In genomic region chr13:52962922-52963321, GRCm38 (mm10) we compare ENCODE assay signal across 27 mouse cellular contexts.
"Had no signal": no experiment of that assay in that cellular context is flagged by ENCODE, and none has a peak within 500 bp of the region (broad histone marks: within the 10 kb centered on the region; RNA-seq: fewer than 3 reads in every experiment).

No protein-coding gene starts in this region.

- H3K4me2 ChIP-seq: heart, embryonic 11.5 days; heart, embryonic 13.5 days; heart, embryonic 15.5 days; hindbrain, embryonic 13.5 days; hindbrain, embryonic 15.5 days; intestine, embryonic 15.5 days; limb, embryonic 12.5 days; liver, embryonic 11.5 days; liver, embryonic 13.5 days had no signal

- H3K9ac ChIP-seq: heart, embryonic 13.5 days; heart, embryonic 15.5 days; hindbrain, embryonic 13.5 days; hindbrain, embryonic 15.5 days; intestine, embryonic 15.5 days; limb, embryonic 12.5 days; liver, embryonic 13.5 days had no signal

- H3K9me3 ChIP-seq: heart, embryonic 13.5 days; heart, embryonic 15.5 days; hindbrain, embryonic 10.5 days; hindbrain, embryonic 13.5 days; hindbrain, embryonic 15.5 days; intestine, embryonic 15.5 days; limb, embryonic 10.5 days; limb, embryonic 12.5 days; liver, embryonic 13.5 days had no signal

- H3K27ac ChIP-seq: gastrocnemius, adult 2 months; heart, adult 2 months; heart, embryonic 13.5 days; heart, embryonic 15.5 days; hindbrain, embryonic 10.5 days; hindbrain, embryonic 13.5 days; hindbrain, embryonic 15.5 days; intestine, embryonic 15.5 days; layer of hippocampus, adult 2 months; limb, embryonic 10.5 days; limb, embryonic 12.5 days; liver, embryonic 13.5 days had no signal

- H3K4me1 ChIP-seq: heart, embryonic 13.5 days; heart, embryonic 15.5 days; hindbrain, embryonic 10.5 days; hindbrain, embryonic 13.5 days; hindbrain, embryonic 15.5 days; intestine, embryonic 15.5 days; limb, embryonic 10.5 days; limb, embryonic 12.5 days; liver, embryonic 13.5 days had no signal

- H3K4me3 ChIP-seq: gastrocnemius, adult 2 months; heart, adult 2 months; heart, embryonic 13.5 days; heart, embryonic 15.5 days; hindbrain, embryonic 10.5 days; hindbrain, embryonic 13.5 days; hindbrain, embryonic 15.5 days; intestine, embryonic 15.5 days; layer of hippocampus, adult 2 months; limb, embryonic 10.5 days; limb, embryonic 12.5 days; liver, embryonic 13.5 days had no signal

- H3K27me3 ChIP-seq: heart, embryonic 13.5 days; heart, embryonic 15.5 days; hindbrain, embryonic 13.5 days; hindbrain, embryonic 15.5 days; intestine, embryonic 15.5 days; limb, embryonic 12.5 days; liver, embryonic 13.5 days had no signal

- ATAC-seq: inflammation-experienced regulatory T-cells, adult 6 months; intestine, embryonic 15.5 days; intestine, postnatal 0 days had no signal

- DNase-seq: gastrocnemius, adult 2 months; gastrocnemius, postnatal 10 days; gastrocnemius, postnatal 25 days; heart, adult 11 months; heart, adult 2 months; heart, postnatal 14 days; heart, postnatal 4 days; kidney, adult 18-20 months; kidney, adult 8-10 months; kidney, postnatal 10 days; kidney, postnatal 25 days; kidney, postnatal 4 days; liver; liver, embryonic 13.5 days had no signal
